Mouse (Mus musculus) stomach, postnatal 0 days (tissue): Measurements from ENCODE around the gene Slc31a2.

Experiments
- CTCF ChIP-seq: IDR thresholded peaks from 2 replicates; pipeline ENCODE4 v1.5.1; 2016; ENCODE audit warnings: antibody characterized with exemption, low read depth, mild to moderate bottlenecking, moderate library complexity
- EP300 ChIP-seq: optimal IDR thresholded peaks from 2 replicates; pipeline ENCODE3; 2016; ENCODE audit warnings: antibody characterized with exemption

GRCm38 (mm10) chr4:62300001-62300400 lies 37.6 kb downstream of the Slc31a2 start:
- TF ChIP-seq CTCF (no peak), EP300 (no peak)
